Mouse (Mus musculus): ENCODE results near the gene Trip6.

Gene Trip6

DNA sequence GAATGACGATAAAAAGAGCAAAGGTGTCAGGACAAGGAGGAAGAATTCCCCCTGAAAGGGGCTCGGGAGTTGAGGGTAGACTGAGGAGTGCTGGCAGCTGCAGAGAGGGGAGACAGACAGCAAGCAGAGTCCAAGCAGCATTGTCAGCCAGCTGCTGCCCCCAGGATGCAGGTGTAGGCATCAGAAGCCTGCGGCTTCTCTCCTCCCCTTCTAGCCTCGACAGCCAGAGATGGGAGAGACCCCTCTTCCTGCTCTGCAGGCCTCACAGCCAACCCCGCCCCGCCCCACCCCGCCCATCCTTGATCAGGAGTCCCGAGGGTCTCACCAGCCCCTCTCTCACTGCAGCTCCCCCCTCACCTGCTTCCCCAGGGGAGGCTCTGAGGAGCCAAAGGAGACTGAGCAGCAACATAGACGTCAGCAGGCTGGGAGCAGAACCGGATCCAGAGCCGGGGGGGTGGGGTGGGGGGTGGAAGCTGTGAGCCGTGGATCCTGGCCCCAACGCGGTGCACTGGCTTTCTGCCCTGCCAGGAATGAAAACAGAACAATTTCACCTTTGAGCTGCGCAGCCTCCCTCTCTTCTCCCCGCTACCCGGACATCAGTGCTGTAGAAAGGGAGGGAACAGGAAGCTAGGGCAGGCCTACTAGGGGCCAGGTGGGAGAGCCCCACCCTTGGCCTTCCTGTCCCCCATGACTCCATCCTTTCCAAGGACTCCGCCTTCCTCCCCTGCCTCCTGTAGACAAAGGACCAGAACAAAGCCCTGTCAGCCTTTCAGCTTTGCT is 45.9 kb downstream of the Trip6 start:
- DNase-seq (ENCODE audit: low spot score in 2 of 2) = no peak

DNA sequence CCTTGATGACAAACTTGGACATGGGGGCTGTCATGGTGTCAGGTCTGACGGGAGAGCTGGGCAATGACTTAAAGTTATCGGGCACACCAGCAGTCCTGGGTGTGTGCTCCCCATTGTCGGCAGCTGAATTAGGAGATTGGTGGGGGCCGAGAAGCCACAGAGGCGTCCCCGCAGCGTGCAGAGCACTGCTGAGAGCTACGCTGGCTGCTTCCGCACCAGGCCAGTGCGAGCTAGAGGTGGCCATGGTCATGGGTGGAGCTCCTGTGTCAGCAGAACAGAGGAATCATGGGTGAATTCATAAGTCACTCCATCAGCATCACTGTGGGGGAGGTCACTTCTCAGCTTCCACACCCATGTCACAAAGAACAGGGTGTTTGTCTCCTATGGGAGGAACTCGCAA is 49.4 kb downstream of the Trip6 start:
- DNase-seq (ENCODE audit: low spot score in 2 of 2) = no peak

DNA sequence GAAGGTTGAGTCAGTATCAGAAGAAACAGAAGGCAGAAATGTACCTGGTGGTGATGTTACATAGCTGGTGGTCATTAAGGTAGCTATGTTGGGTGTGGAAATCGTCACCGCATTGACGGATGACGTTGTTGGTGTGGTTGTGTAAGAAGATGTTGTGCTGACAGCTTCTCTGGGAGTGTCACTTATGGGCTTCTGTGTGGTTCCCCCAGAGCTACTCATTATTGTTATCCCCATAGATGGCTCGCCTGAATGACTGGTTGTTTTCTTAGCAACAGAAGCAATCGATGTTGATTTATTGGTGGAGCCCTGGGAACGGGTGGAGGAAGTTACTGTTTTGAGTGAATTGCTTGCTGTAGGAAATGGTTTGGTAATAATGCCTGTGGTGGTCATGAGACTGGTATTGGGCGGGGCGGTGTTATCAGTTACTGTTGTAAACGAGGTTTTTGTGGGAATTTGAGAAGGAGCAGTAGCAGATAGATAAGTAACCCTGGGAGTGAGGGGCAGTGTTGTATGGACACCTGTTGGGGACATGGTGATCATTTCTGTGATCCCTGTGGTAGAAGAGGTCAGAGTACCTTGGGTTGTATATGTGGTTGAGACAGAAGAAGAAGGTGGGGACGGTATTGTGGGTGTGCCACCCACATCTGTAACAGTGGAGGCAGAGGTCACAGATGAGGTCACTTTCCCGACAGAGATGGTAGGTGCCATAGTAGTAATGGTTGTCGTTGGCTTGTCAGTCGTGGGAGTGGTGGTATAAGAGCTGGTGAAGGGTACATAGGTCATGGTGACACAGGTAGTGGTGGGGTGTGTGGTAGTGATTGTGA is 50.1 kb downstream of the Trip6 start:
- DNase-seq (ENCODE audit: low spot score in 2 of 2) = no peak

All from left cerebral cortex, adult 9 months (tissue).